Mouse (Mus musculus) intestine, embryonic 16.5 days (tissue): ENCODE measurements at regions not wholly inside any gene's neighbourhood (a gene's known extent, or its start where the extent isn't known, plus 50 kb on each side); places are given as distances from the start of the nearest gene placed in this dataset.
"Not testable (repeated sequence)": the region's sequence is repeated elsewhere in the genome, so short reads cannot be mapped to it uniquely, and the experiment has no call there.

Experiments used
- ATAC-seq: fragments of 200-750 bp; cut with Nextera tagmentation; 2 replicates; pipeline ENCODE4 v1.8.0; 2017; ENCODE audit warnings: moderate TSS enrichment, moderate library complexity
- H3K27ac ChIP-seq: fragments of 300-500 bp; sonication (generic); 2 replicates; pipeline ENCODE4 v1.5.1; 2014; ENCODE audit warnings: mild to moderate bottlenecking, low read length
- H3K27me3 ChIP-seq: fragments of 300-500 bp; sonication (generic); replicated peaks from 2 replicates; pipeline ENCODE4 v1.6.1; 2014; ENCODE audit warnings: low read length, control low read depth, mixed read lengths; ENCODE audit not compliant: control insufficient read depth, insufficient read depth
- H3K36me3 ChIP-seq: fragments of 300-500 bp; sonication (generic); 2 replicates; pipeline ENCODE4 v1.6.1; 2014; ENCODE audit warnings: low read length, control low read depth; ENCODE audit not compliant: control insufficient read depth, insufficient read depth
- H3K4me1 ChIP-seq: fragments of 300-500 bp; sonication (generic); 2 replicates; pipeline ENCODE4 v1.6.1; 2014; ENCODE audit warnings: low read length, control low read depth, mixed read lengths; ENCODE audit not compliant: control insufficient read depth, insufficient read depth
- H3K4me2 ChIP-seq: fragments of 300-500 bp; sonication (generic); 2 replicates; pipeline ENCODE4 v1.6.1; 2014; ENCODE audit warnings: low read depth, low read length, control low read depth
- H3K4me3 ChIP-seq: fragments of 300-500 bp; sonication (generic); 2 replicates; pipeline ENCODE4 v1.5.1; 2014; ENCODE audit warnings: mild to moderate bottlenecking, low read length
- H3K9ac ChIP-seq: fragments of 300-500 bp; sonication (generic); 2 replicates; pipeline ENCODE4 v1.6.1; 2014; ENCODE audit warnings: low read depth, low read length
- H3K9me3 ChIP-seq: fragments of 300-500 bp; sonication (generic); 2 replicates; pipeline ENCODE4 v1.6.1; 2016; ENCODE audit warnings: low read length, control low read depth; ENCODE audit not compliant: control insufficient read depth
- WGBS: fragments of 180-500 bp; shearing (Covaris S2); extraction: QIAGEN DNeasy Blood & Tissue Kit; methylation state at CpG from one replicate; pipeline ENCODE4 v1.1.7; 2014; 5-methylcytosine and 5-hydroxymethylcytosine counted together

GRCm38 (mm10) chr11:40540229-40540628 is 154.8 kb downstream of the Mat2b start:
- no peaks in the 10 kb centered on the region for H3K36me3 ChIP-seq
- WGBS: 47% methylated on average over 3 of the region's 3 CpGs
- no peak overlapping the region for H3K4me3 ChIP-seq
- no peaks in the 10 kb centered on the region for H3K4me1 ChIP-seq
- no peaks in the 10 kb centered on the region for H3K27me3 ChIP-seq
- H3K27ac ChIP-seq: no peak overlapping the region
- no peak for ATAC-seq
- no peak overlapping the region for H3K9ac ChIP-seq
- no peaks in the 10 kb centered on the region for H3K9me3 ChIP-seq
- H3K4me2 ChIP-seq: no peak overlapping the region

- Histone ChIP-seq H3K4me1 (no peaks in the 10 kb centered on the region), H3K27ac (no peak overlapping the region), H3K4me3 (no peak overlapping the region), H3K36me3 (no peaks in the 10 kb centered on the region), H3K9ac (no peak overlapping the region), H3K27me3 (no peaks in the 10 kb centered on the region), H3K9me3 (no peaks in the 10 kb centered on the region), H3K4me2 (no peak overlapping the region)
- no peak for ATAC-seq
- WGBS: 85% methylated on average over 11 of the region's 11 CpGs
These were observed 155.2 kb downstream of the Mat2b start for GRCm38 (mm10) chr11:40539776-40540175.

GRCm38 (mm10) chr11:40536236-40536765 is 158.7 kb downstream of the Mat2b start:
- ATAC-seq: no peak
- H3K9me3 ChIP-seq: no peaks in the 10 kb centered on the region
- H3K27me3 ChIP-seq: no peaks in the 10 kb centered on the region
- 83% methylated on average over 14 of the region's 14 CpGs for WGBS
- no peak overlapping the region for H3K4me3 ChIP-seq
- H3K9ac ChIP-seq: no peak overlapping the region
- no peak overlapping the region for H3K27ac ChIP-seq
- no peaks in the 10 kb centered on the region for H3K4me1 ChIP-seq
- H3K4me2 ChIP-seq: no peak overlapping the region
- H3K36me3 ChIP-seq: no peaks in the 10 kb centered on the region

- Histone ChIP-seq H3K36me3 (no peaks in the 10 kb centered on the region), H3K4me2 (no peak overlapping the region), H3K9me3 (no peaks in the 10 kb centered on the region), H3K9ac (no peak overlapping the region), H3K27ac (no peak overlapping the region), H3K27me3 (no peaks in the 10 kb centered on the region), H3K4me1 (no peaks in the 10 kb centered on the region), H3K4me3 (no peak overlapping the region)
- ATAC-seq: no peak
- 46% methylated on average over 10 of the region's 10 CpGs for WGBS
These were observed 184.4 kb downstream of the Mat2b start for GRCm38 (mm10) chr11:40510325-40511239.

GRCm38 (mm10) chr11:40491599-40491998 is 203.4 kb downstream of the Mat2b start:
- 28% methylated on average over 6 of the region's 6 CpGs for WGBS
- ATAC-seq: no peak

GRCm38 (mm10) chr11:40478171-40478570 is 216.8 kb downstream of the Mat2b start:
- H3K27me3 ChIP-seq, H3K27ac ChIP-seq, ATAC-seq, H3K4me2 ChIP-seq, H3K36me3 ChIP-seq, H3K4me1 ChIP-seq, H3K4me3 ChIP-seq, H3K9me3 ChIP-seq, H3K9ac ChIP-seq: not testable (repeated sequence)
- WGBS: 37% methylated on average over 6 of the region's 6 CpGs

More at GRCm38 (mm10) chr11:40491599-40491998, 203.4 kb downstream of the Mat2b start:
- no peaks in the 10 kb centered on the region for H3K36me3 ChIP-seq
- H3K9me3 ChIP-seq: no peaks in the 10 kb centered on the region
- no peak overlapping the region for H3K27ac ChIP-seq
- no peak overlapping the region for H3K9ac ChIP-seq
- no peak overlapping the region for H3K4me2 ChIP-seq
- H3K4me3 ChIP-seq: no peak overlapping the region
- H3K4me1 ChIP-seq: no peaks in the 10 kb centered on the region
- no peaks in the 10 kb centered on the region for H3K27me3 ChIP-seq

GRCm38 (mm10) chr11:40477294-40477693 is 217.7 kb downstream of the Mat2b start:
- Histone ChIP-seq H3K9me3 (no peaks in the 10 kb centered on the region), H3K27me3 (no peaks in the 10 kb centered on the region), H3K4me3 (no peak overlapping the region), H3K9ac (no peak overlapping the region), H3K4me2 (no peak overlapping the region), H3K4me1 (no peaks in the 10 kb centered on the region), H3K27ac (no peak overlapping the region), H3K36me3 (no peaks in the 10 kb centered on the region)
- no peak for ATAC-seq
- 42% methylated on average over 7 of the region's 7 CpGs for WGBS

- Histone ChIP-seq H3K4me1 (no peaks in the 10 kb centered on the region), H3K27me3 (no peaks in the 10 kb centered on the region), H3K9me3 (no peaks in the 10 kb centered on the region), H3K9ac (no peak overlapping the region), H3K4me2 (no peak overlapping the region), H3K4me3 (no peak overlapping the region), H3K36me3 (no peaks in the 10 kb centered on the region), H3K27ac (no peak overlapping the region)
- 19% methylated on average over 6 of the region's 6 CpGs for WGBS
- 0 out of 2 replicates have a peak, but pooled peaks have one; percentile 42 for ATAC-seq
These were observed 225.8 kb downstream of the Mat2b start for GRCm38 (mm10) chr11:40469080-40469705.

GRCm38 (mm10) chr11:40456571-40456970 is 238.4 kb downstream of the Mat2b start:
- no peak overlapping the region for H3K9ac ChIP-seq
- no peaks in the 10 kb centered on the region for H3K27me3 ChIP-seq
- H3K36me3 ChIP-seq: no peaks in the 10 kb centered on the region
- H3K4me3 ChIP-seq: no peak overlapping the region
- no peaks in the 10 kb centered on the region for H3K9me3 ChIP-seq
- H3K4me2 ChIP-seq: no peak overlapping the region
- 70% methylated on average over 6 of the region's 6 CpGs for WGBS
- H3K4me1 ChIP-seq: no peaks in the 10 kb centered on the region
- no peak overlapping the region for H3K27ac ChIP-seq
- no peak for ATAC-seq
